Mouse (Mus musculus): ENCODE data around the gene Ubtd1. TPM values are rescaled to one million over a fixed set of nuclear protein-coding genes. Genes with fewer than 3 reads are reported as not detected.

Ubtd1 gene
- total and polyA plus RNA-seq, 3 experiments: 21.4 to 27.3 (median 22.7) TPM

DNA sequence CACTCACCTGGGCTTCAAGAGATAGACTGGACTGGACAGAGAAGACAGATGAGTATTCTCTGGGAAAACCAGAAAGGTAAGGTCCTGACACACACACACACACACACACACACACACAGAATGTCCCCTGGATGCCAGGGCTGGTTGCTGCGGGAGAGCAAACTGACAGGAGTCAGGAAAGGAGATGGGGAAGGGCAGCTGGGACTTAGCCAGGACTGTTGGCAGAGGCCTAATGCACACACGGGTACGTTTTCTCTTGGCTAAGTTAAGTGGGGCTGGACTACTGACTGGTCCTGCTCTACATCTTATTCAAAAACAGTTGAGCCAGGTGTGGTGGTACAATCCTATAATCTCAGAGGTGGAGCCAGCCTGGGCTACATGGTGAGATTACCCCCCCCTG is 54.8 kb downstream of the Ubtd1 start:
- Histone ChIP-seq H3K4me1 (ENCODE audit: control insufficient read depth, insufficient read depth, low read length) (peaks cover 4% of the 10 kb centered on the region), H3K4me3 (no peak overlapping the region), H3K9ac (ENCODE audit: low read depth, low read length) (no peak overlapping the region), H3K27me3 (ENCODE audit: control insufficient read depth, insufficient read depth, low read length) (no peaks in the 10 kb centered on the region), H3K36me3 (ENCODE audit: control insufficient read depth, insufficient read depth, low read length) (no peaks in the 10 kb centered on the region), H3K79me2 (replicated peaks; ENCODE audit: control insufficient read depth, insufficient read depth, low read length) (no peaks in the 10 kb centered on the region), H3K27ac (no peak overlapping the region)
- no peak for TF ChIP-seq EP300 (IDR thresholded peaks at IDR 0.05; ENCODE audit: insufficient read depth, low read depth, low read length)
- TF ChIP-seq CTCF (IDR thresholded peaks at IDR 0.05): no peak
- no peak for TF ChIP-seq POLR2A (IDR thresholded peaks at IDR 0.05; ENCODE audit: insufficient read depth, low read depth, low read length)
- 51% methylated on average over 3 of the region's 3 CpGs for WGBS
- no peak for DNase-seq
- intact Hi-C loops (cut with DNase I): loop anchor here (5.0 kb wide), 2 partner anchors 116 to 131 kb away; no protein-coding TSS in a partner anchor

- TF ChIP-seq POLR2A (IDR thresholded peaks at IDR 0.05; ENCODE audit: insufficient read depth, low read depth, low read length): no peak
- no peak for TF ChIP-seq EP300 (IDR thresholded peaks at IDR 0.05; ENCODE audit: insufficient read depth, low read depth, low read length)
- TF ChIP-seq CTCF (IDR thresholded peaks at IDR 0.05): no peak
- H3K79me2 ChIP-seq (replicated peaks; ENCODE audit: control insufficient read depth, insufficient read depth, low read length): no peaks in the 10 kb centered on the region
- no peak overlapping the region for H3K9ac ChIP-seq (ENCODE audit: low read depth, low read length)
- H3K27ac ChIP-seq: no peak overlapping the region
- intact Hi-C loops (cut with DNase I): loop anchor here (5.0 kb wide), 2 partner anchors 115 to 130 kb away; no protein-coding TSS in a partner anchor
- H3K36me3 ChIP-seq (ENCODE audit: control insufficient read depth, insufficient read depth, low read length): no peaks in the 10 kb centered on the region
- H3K4me1 ChIP-seq (ENCODE audit: control insufficient read depth, insufficient read depth, low read length): peaks cover 4% of the 10 kb centered on the region
- no peak for DNase-seq
- 52% methylated on average over 11 of the region's 11 CpGs for WGBS
- no peaks in the 10 kb centered on the region for H3K27me3 ChIP-seq (ENCODE audit: control insufficient read depth, insufficient read depth, low read length)
- no peak overlapping the region for H3K4me3 ChIP-seq
Measured at GRCm38 (mm10) chr19:42037167-42037702, 55.7 kb downstream of the Ubtd1 start.

GRCm38 (mm10) chr19:42038310-42038709 is 56.7 kb downstream of the Ubtd1 start:
- DNase-seq: no peak
- no peak overlapping the region for H3K27ac ChIP-seq
- intact Hi-C loops (cut with DNase I): loop anchor here (5.0 kb wide), 2 partner anchors 114 to 129 kb away; no protein-coding TSS in a partner anchor
- H3K9ac ChIP-seq (ENCODE audit: low read depth, low read length): no peak overlapping the region
- 86% methylated on average over 12 of the region's 12 CpGs for WGBS
- no peaks in the 10 kb centered on the region for H3K27me3 ChIP-seq (ENCODE audit: control insufficient read depth, insufficient read depth, low read length)
- H3K4me1 ChIP-seq (ENCODE audit: control insufficient read depth, insufficient read depth, low read length): peaks cover 4% of the 10 kb centered on the region
- no peak overlapping the region for H3K4me3 ChIP-seq
- TF ChIP-seq CTCF (IDR thresholded peaks at IDR 0.05): no peak
- no peak for TF ChIP-seq EP300 (IDR thresholded peaks at IDR 0.05; ENCODE audit: insufficient read depth, low read depth, low read length)
- no peak for TF ChIP-seq POLR2A (IDR thresholded peaks at IDR 0.05; ENCODE audit: insufficient read depth, low read depth, low read length)
- H3K36me3 ChIP-seq (ENCODE audit: control insufficient read depth, insufficient read depth, low read length): no peaks in the 10 kb centered on the region
- no peaks in the 10 kb centered on the region for H3K79me2 ChIP-seq (replicated peaks; ENCODE audit: control insufficient read depth, insufficient read depth, low read length)

DNA sequence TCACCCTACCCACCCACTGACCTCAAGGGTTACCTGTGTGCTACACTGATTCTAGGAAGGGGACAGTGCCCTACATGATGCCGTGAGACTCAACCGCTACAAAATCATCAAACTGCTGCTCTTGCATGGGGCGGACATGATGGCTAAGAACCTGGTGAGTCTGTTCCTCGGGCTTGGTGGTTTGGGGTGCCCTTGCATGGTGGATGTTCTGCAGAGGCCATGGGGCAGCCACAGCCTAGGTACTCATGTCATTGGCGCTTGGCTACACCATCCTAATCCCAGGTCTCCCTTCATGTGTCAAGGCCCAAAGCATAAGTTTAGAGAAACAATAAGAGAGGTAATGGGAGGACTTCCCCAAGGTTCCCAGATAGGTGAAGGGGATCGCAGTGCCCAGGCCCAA is 62.4 kb downstream of the Ubtd1 start:
- Histone ChIP-seq H3K27ac (no peak overlapping the region), H3K9ac (ENCODE audit: low read depth, low read length) (no peak overlapping the region), H3K4me1 (ENCODE audit: control insufficient read depth, insufficient read depth, low read length) (peaks cover 3% of the 10 kb centered on the region; the same call in 1 of the 2 replicates), H3K36me3 (ENCODE audit: control insufficient read depth, insufficient read depth, low read length) (no peaks in the 10 kb centered on the region), H3K4me3 (no peak overlapping the region), H3K79me2 (replicated peaks; ENCODE audit: control insufficient read depth, insufficient read depth, low read length) (no peaks in the 10 kb centered on the region), H3K27me3 (ENCODE audit: control insufficient read depth, insufficient read depth, low read length) (no peaks in the 10 kb centered on the region)
- TF ChIP-seq POLR2A (IDR thresholded peaks at IDR 0.05; ENCODE audit: insufficient read depth, low read depth, low read length) (no peak), CTCF (IDR thresholded peaks at IDR 0.05) (no peak), EP300 (IDR thresholded peaks at IDR 0.05; ENCODE audit: insufficient read depth, low read depth, low read length) (no peak)
- intact Hi-C loops (cut with DNase I): no loop called here
- 96% methylated on average over 6 of the region's 6 CpGs for WGBS
- DNase-seq: no peak

DNA sequence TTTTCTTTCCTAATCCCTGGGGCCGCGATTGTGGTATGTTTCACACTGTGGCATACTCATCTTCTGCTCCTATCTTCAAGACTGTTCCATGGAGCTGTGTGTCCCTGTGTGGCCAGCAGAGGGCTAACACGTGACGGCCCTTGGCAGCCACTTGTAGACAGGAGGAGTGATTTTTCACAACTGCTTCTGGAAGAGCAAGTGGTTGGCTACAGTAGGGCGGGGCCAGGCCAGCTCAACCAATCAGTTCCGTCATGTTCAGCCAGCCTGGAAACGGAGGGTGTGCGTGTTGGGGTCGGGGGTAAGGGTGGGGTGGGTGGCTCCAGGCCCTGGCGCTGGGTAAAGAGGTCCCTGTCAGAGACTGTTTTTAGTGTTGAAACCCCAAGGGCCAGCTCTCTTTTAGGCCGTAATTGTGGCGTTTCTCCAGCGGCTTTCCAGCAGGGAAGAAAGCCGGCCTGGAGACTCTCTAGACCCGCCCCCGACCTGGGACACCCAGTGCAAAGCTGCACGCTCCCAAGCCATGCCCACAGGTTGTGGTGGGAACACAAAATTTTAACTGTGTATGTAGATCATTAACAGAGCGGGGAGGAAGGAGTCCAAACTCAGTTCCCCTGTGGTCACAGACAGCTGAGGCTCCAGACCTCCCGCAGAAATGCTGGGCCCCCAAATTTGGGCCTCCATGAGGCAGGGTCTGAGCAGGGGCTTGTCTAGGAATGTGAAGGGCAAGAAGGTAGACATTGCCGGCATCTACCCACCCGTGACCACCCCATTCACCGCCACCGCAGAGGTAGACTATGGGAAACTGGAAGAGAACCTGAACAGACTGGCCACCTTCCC is 63.9 kb downstream of the Ubtd1 start, which contains the start of gene Hoga1:
Hoga1 (plus strand) TSS at position 342 of the 834 bp plus-strand sequence.
- peaks cover 3% of the 10 kb centered on the region; the same call in 1 of the 2 replicates for H3K4me1 ChIP-seq (ENCODE audit: control insufficient read depth, insufficient read depth, low read length)
- 0 out of 2 replicates have a peak, but pooled peaks have one; percentile 20 for TF ChIP-seq EP300 (IDR thresholded peaks at IDR 0.05; ENCODE audit: insufficient read depth, low read depth, low read length)
- no peak for TF ChIP-seq POLR2A (IDR thresholded peaks at IDR 0.05; ENCODE audit: insufficient read depth, low read depth, low read length)
- TF ChIP-seq CTCF (IDR thresholded peaks at IDR 0.05): peak; percentile 80
- H3K9ac ChIP-seq (ENCODE audit: low read depth, low read length): peak within 1 kb of the TSS; percentile 23
- intact Hi-C loops (cut with DNase I): no loop called here
- H3K79me2 ChIP-seq (replicated peaks; ENCODE audit: control insufficient read depth, insufficient read depth, low read length): no peaks in the 10 kb centered on the region
- no peaks in the 10 kb centered on the region for H3K36me3 ChIP-seq (ENCODE audit: control insufficient read depth, insufficient read depth, low read length)
- H3K27me3 ChIP-seq (ENCODE audit: control insufficient read depth, insufficient read depth, low read length): no peaks in the 10 kb centered on the region
- DNase-seq: peak; percentile 80 to 85
- peak within 1 kb of the TSS; percentile 50 for H3K4me3 ChIP-seq
- 23% methylated on average over 23 of the region's 23 CpGs for WGBS
- H3K27ac ChIP-seq: peak within 1 kb of the TSS; percentile 52

All from heart, adult 2 months (tissue).